Mouse (Mus musculus): ENCODE data around the gene Gpr161. TPM values are rescaled to one million over a fixed set of nuclear protein-coding genes. Genes with fewer than 3 reads are reported as not detected.
"Not testable (repeated sequence)": the region's sequence is repeated elsewhere in the genome, so short reads cannot be mapped to it uniquely, and the experiment has no call there.

The Gpr161 gene
- polyA plus RNA-seq, 1 experiment from 2014 or later, result 4.6 TPM

GRCm38 (mm10) chr1:165327370-165327769, 31.8 kb downstream of the Gpr161 start:
- no peak overlapping the region for H3K9ac ChIP-seq
- no peaks in the 10 kb centered on the region for H3K4me1 ChIP-seq (replicated peaks; ENCODE audit: control insufficient read depth, insufficient read depth, low read length)
- no peak overlapping the region for H3K27ac ChIP-seq
- no peak overlapping the region for H3K4me2 ChIP-seq (replicated peaks)
- DNase-seq (ENCODE audit: low spot score) (no peak), ATAC-seq (ENCODE audit: low FRiP score) (no peak)
- H3K4me3 ChIP-seq (replicated peaks; ENCODE audit: low read length), result no peak overlapping the region
- no peaks in the 10 kb centered on the region for H3K9me3 ChIP-seq (ENCODE audit: control insufficient read depth, low read length)
- 79% methylated on average over 2 of the region's 2 CpGs for WGBS
- H3K27me3 ChIP-seq (ENCODE audit: control insufficient read depth, insufficient read depth, low read length), result no peaks in the 10 kb centered on the region
- peaks cover 55% of the 10 kb centered on the region for H3K36me3 ChIP-seq (replicated peaks; ENCODE audit: control insufficient read depth, insufficient read depth)

GRCm38 (mm10) chr1:165327831-165328230, 32.2 kb downstream of the Gpr161 start:
- Histone ChIP-seq H3K27me3 (ENCODE audit: control insufficient read depth, insufficient read depth, low read length) (no peaks in the 10 kb centered on the region), H3K4me2 (replicated peaks) (no peak overlapping the region), H3K9me3 (ENCODE audit: control insufficient read depth, low read length) (no peaks in the 10 kb centered on the region), H3K4me3 (replicated peaks; ENCODE audit: low read length) (no peak overlapping the region), H3K4me1 (replicated peaks; ENCODE audit: control insufficient read depth, insufficient read depth, low read length) (no peaks in the 10 kb centered on the region), H3K9ac (no peak overlapping the region), H3K36me3 (replicated peaks; ENCODE audit: control insufficient read depth, insufficient read depth) (peaks cover 51% of the 10 kb centered on the region), H3K27ac (no peak overlapping the region)
- ATAC-seq (ENCODE audit: low FRiP score), result no peak
- WGBS, result 86% methylated on average over 5 of the region's 5 CpGs
- no peak for DNase-seq (ENCODE audit: low spot score)

GRCm38 (mm10) chr1:165328384-165329289, 33.0 kb downstream of the Gpr161 start:
- ATAC-seq (ENCODE audit: low FRiP score); H3K27me3 ChIP-seq (ENCODE audit: control insufficient read depth, insufficient read depth, low read length): not testable (repeated sequence)

GRCm38 (mm10) chr1:165330859-165331258, 35.3 kb downstream of the Gpr161 start:
- ATAC-seq (ENCODE audit: low FRiP score) (no peak), DNase-seq (ENCODE audit: low spot score) (no peak)
- H3K4me2 ChIP-seq (replicated peaks), result no peak overlapping the region
- H3K4me1 ChIP-seq (replicated peaks; ENCODE audit: control insufficient read depth, insufficient read depth, low read length), result no peaks in the 10 kb centered on the region
- H3K27ac ChIP-seq, result no peak overlapping the region
- H3K9ac ChIP-seq, result no peak overlapping the region
- H3K9me3 ChIP-seq (ENCODE audit: control insufficient read depth, low read length), result no peaks in the 10 kb centered on the region
- H3K36me3 ChIP-seq (replicated peaks; ENCODE audit: control insufficient read depth, insufficient read depth), result peaks cover 22% of the 10 kb centered on the region
- no peak overlapping the region for H3K4me3 ChIP-seq (replicated peaks; ENCODE audit: low read length)
- H3K27me3 ChIP-seq (ENCODE audit: control insufficient read depth, insufficient read depth, low read length), result no peaks in the 10 kb centered on the region

More at GRCm38 (mm10) chr1:165328384-165329289, 33.0 kb downstream of the Gpr161 start:
- WGBS, result 97% methylated on average over 17 of the region's 17 CpGs
- H3K4me3 ChIP-seq (replicated peaks; ENCODE audit: low read length); H3K9ac ChIP-seq; H3K27ac ChIP-seq; H3K4me2 ChIP-seq (replicated peaks); H3K4me1 ChIP-seq (replicated peaks; ENCODE audit: control insufficient read depth, insufficient read depth, low read length); H3K9me3 ChIP-seq (ENCODE audit: control insufficient read depth, low read length); DNase-seq (ENCODE audit: low spot score): not testable (repeated sequence)
- H3K36me3 ChIP-seq (replicated peaks; ENCODE audit: control insufficient read depth, insufficient read depth), result peaks cover 43% of the 10 kb centered on the region

GRCm38 (mm10) chr1:165332797-165333196, 37.2 kb downstream of the Gpr161 start:
- H3K36me3 ChIP-seq (replicated peaks; ENCODE audit: control insufficient read depth, insufficient read depth), result peaks cover 13% of the 10 kb centered on the region
- no peaks in the 10 kb centered on the region for H3K4me1 ChIP-seq (replicated peaks; ENCODE audit: control insufficient read depth, insufficient read depth, low read length)
- no peak overlapping the region for H3K4me3 ChIP-seq (replicated peaks; ENCODE audit: low read length)
- H3K27me3 ChIP-seq (ENCODE audit: control insufficient read depth, insufficient read depth, low read length), result no peaks in the 10 kb centered on the region
- DNase-seq (ENCODE audit: low spot score) (no peak), ATAC-seq (ENCODE audit: low FRiP score) (no peak)
- 88% methylated on average over 3 of the region's 3 CpGs for whole genome bisulfite sequencing
- H3K4me2 ChIP-seq (replicated peaks), result no peak overlapping the region
- no peak overlapping the region for H3K9ac ChIP-seq
- H3K27ac ChIP-seq, result no peak overlapping the region
- H3K9me3 ChIP-seq (ENCODE audit: control insufficient read depth, low read length), result no peaks in the 10 kb centered on the region

- H3K27me3 ChIP-seq (ENCODE audit: control insufficient read depth, insufficient read depth, low read length), result no peaks in the 10 kb centered on the region
- no peak overlapping the region for H3K27ac ChIP-seq
- H3K36me3 ChIP-seq (replicated peaks; ENCODE audit: control insufficient read depth, insufficient read depth), result no peaks in the 10 kb centered on the region; the same call in 1 of the 2 replicates
- no peaks in the 10 kb centered on the region; the same call in 1 of the 2 replicates for H3K4me1 ChIP-seq (replicated peaks; ENCODE audit: control insufficient read depth, insufficient read depth, low read length)
- no peak for DNase-seq (ENCODE audit: low spot score)
- no peak overlapping the region for H3K4me3 ChIP-seq (replicated peaks; ENCODE audit: low read length)
- no peak for ATAC-seq (ENCODE audit: low FRiP score)
- WGBS, result 75% methylated on average over 7 of the region's 7 CpGs
- no peaks in the 10 kb centered on the region for H3K9me3 ChIP-seq (ENCODE audit: control insufficient read depth, low read length)
- no peak overlapping the region for H3K4me2 ChIP-seq (replicated peaks)
- no peak overlapping the region for H3K9ac ChIP-seq
Observed at GRCm38 (mm10) chr1:165342126-165342525, 46.5 kb downstream of the Gpr161 start.

GRCm38 (mm10) chr1:165344453-165344852, 48.9 kb downstream of the Gpr161 start:
- DNase-seq (ENCODE audit: low spot score), result no peak
- Histone ChIP-seq H3K9ac (no peak overlapping the region), H3K4me3 (replicated peaks; ENCODE audit: low read length) (no peak overlapping the region), H3K4me1 (replicated peaks; ENCODE audit: control insufficient read depth, insufficient read depth, low read length) (no peaks in the 10 kb centered on the region; the same call in 1 of the 2 replicates), H3K4me2 (replicated peaks) (no peak overlapping the region), H3K27me3 (ENCODE audit: control insufficient read depth, insufficient read depth, low read length) (no peaks in the 10 kb centered on the region), H3K9me3 (ENCODE audit: control insufficient read depth, low read length) (no peaks in the 10 kb centered on the region), H3K27ac (no peak overlapping the region; the same call in 1 of the 2 replicates), H3K36me3 (replicated peaks; ENCODE audit: control insufficient read depth, insufficient read depth) (peaks cover 2% of the 10 kb centered on the region; the same call in 1 of the 2 replicates)
- WGBS, result 49% methylated on average over 4 of the region's 4 CpGs
- ATAC-seq (ENCODE audit: low FRiP score), result peak; percentile 70

- H3K9me3 ChIP-seq (ENCODE audit: control insufficient read depth, low read length), result no peaks in the 10 kb centered on the region
- ATAC-seq (ENCODE audit: low FRiP score) (no peak), DNase-seq (ENCODE audit: low spot score) (no peak)
- H3K4me3 ChIP-seq (replicated peaks; ENCODE audit: low read length), result no peak overlapping the region
- peaks cover 26% of the 10 kb centered on the region for H3K36me3 ChIP-seq (replicated peaks; ENCODE audit: control insufficient read depth, insufficient read depth)
- H3K4me1 ChIP-seq (replicated peaks; ENCODE audit: control insufficient read depth, insufficient read depth, low read length), result no peaks in the 10 kb centered on the region; the same call in 1 of the 2 replicates
- no peaks in the 10 kb centered on the region for H3K27me3 ChIP-seq (ENCODE audit: control insufficient read depth, insufficient read depth, low read length)
- no peak overlapping the region for H3K27ac ChIP-seq
- H3K9ac ChIP-seq, result no peak overlapping the region
- no peak overlapping the region for H3K4me2 ChIP-seq (replicated peaks)
Observed at GRCm38 (mm10) chr1:165348627-165349026, 53.0 kb downstream of the Gpr161 start.

GRCm38 (mm10) chr1:165356347-165356746, 60.8 kb downstream of the Gpr161 start:
- Histone ChIP-seq H3K27ac (no peak overlapping the region), H3K4me2 (replicated peaks) (no peak overlapping the region), H3K9me3 (ENCODE audit: control insufficient read depth, low read length) (no peaks in the 10 kb centered on the region), H3K27me3 (ENCODE audit: control insufficient read depth, insufficient read depth, low read length) (no peaks in the 10 kb centered on the region), H3K4me3 (replicated peaks; ENCODE audit: low read length) (no peak overlapping the region), H3K9ac (no peak overlapping the region), H3K36me3 (replicated peaks; ENCODE audit: control insufficient read depth, insufficient read depth) (peaks cover 9% of the 10 kb centered on the region; the same call in 1 of the 2 replicates), H3K4me1 (replicated peaks; ENCODE audit: control insufficient read depth, insufficient read depth, low read length) (no peaks in the 10 kb centered on the region)
- ATAC-seq (ENCODE audit: low FRiP score), result no peak
- DNase-seq (ENCODE audit: low spot score), result no peak
- 74% methylated on average over 2 of the region's 2 CpGs for WGBS
